Mouse (Mus musculus): ENCODE results near the gene Foxd3. TPM values are rescaled to one million over a fixed set of nuclear protein-coding genes. Genes with fewer than 3 reads are reported as not detected.

Foxd3 gene
- polyA plus RNA-seq, 1 experiment from 2014 or later: 0.07 TPM

Small RNA genes lying within 50 kb of the gene (microRNA-seq; reads per million reads assigned to microRNA genes)
- gene Gm23366 (ENCODE audit: borderline number of aligned reads): not detected

Other genes starting within 250 kb of the Foxd3 start
- 27.6 and 33.3 TPM in 2 replicates for gene Alg6, start 59.4 kb downstream of the Foxd3 start, polyA plus RNA-seq (2014; fragmentation: Nextera tagmentation; extraction: Ambion mirVana)
- 14.3 and 16.2 TPM in 2 replicates for gene Efcab7, start 172.9 kb downstream of the Foxd3 start, polyA plus RNA-seq (2014; fragmentation: Nextera tagmentation; extraction: Ambion mirVana)

Measured in liver, embryonic 11.5 days (tissue).